Mouse (Mus musculus) embryonic facial prominence, embryonic 15.5 days (tissue): Measurements from ENCODE around the gene Pkd1. TPM values are rescaled to one million over a fixed set of nuclear protein-coding genes. Genes with fewer than 3 reads are reported as not detected.

Source experiments
- ATAC-seq: fragments of 200-750 bp; cut with Nextera tagmentation; 2 replicates; pipeline ENCODE4 v1.8.0; 2017; ENCODE audit warnings: low read depth, moderate TSS enrichment; ENCODE audit not compliant: insufficient number of reproducible peaks, low FRiP score, low TSS enrichment
- H3K27ac ChIP-seq: fragments of 300-500 bp; sonication (generic); replicated peaks from 2 replicates; pipeline ENCODE4 v1.5.1; 2015; ENCODE audit warnings: mild to moderate bottlenecking, inconsistent platforms
- H3K27me3 ChIP-seq: fragments of 300-500 bp; sonication (generic); 2 replicates; pipeline ENCODE4 v1.6.1; 2015; ENCODE audit warnings: inconsistent platforms
- H3K36me3 ChIP-seq: fragments of 300-500 bp; sonication (generic); 2 replicates; pipeline ENCODE4 v1.6.1; 2015; ENCODE audit warnings: mild to moderate bottlenecking, inconsistent platforms
- H3K4me1 ChIP-seq: fragments of 300-500 bp; sonication (generic); 2 replicates; pipeline ENCODE4 v1.6.1; 2015; ENCODE audit warnings: inconsistent platforms
- H3K4me2 ChIP-seq: fragments of 300-500 bp; sonication (generic); replicated peaks from 2 replicates; pipeline ENCODE4 v1.6.1; 2015; ENCODE audit warnings: mild to moderate bottlenecking, inconsistent platforms
- H3K4me3 ChIP-seq: fragments of 300-500 bp; sonication (generic); replicated peaks from 2 replicates; pipeline ENCODE4 v1.5.1; 2015; ENCODE audit warnings: mild to moderate bottlenecking, inconsistent platforms
- H3K9ac ChIP-seq: fragments of 300-500 bp; sonication (generic); 2 replicates; pipeline ENCODE4 v1.6.1; 2015; ENCODE audit warnings: inconsistent platforms
- H3K9me3 ChIP-seq: fragments of 300-500 bp; sonication (generic); replicated peaks from 2 replicates; pipeline ENCODE4 v1.6.1; 2016; ENCODE audit warnings: inconsistent platforms
- WGBS: fragments of 180-500 bp; shearing (Covaris S2); methylation state at CpG from one replicate; pipeline ENCODE4 v1.1.7; 2015; 5-methylcytosine and 5-hydroxymethylcytosine counted together
- polyA plus RNA-seq: library from polyadenylated mRNA; unstranded; fragments of >200 nt; fragmentation: Nextera tagmentation; extraction: Ambion mirVana; gene quantifications from 2 replicates; pipeline ENCODE4 v1.2.1, GENCODE M21; 2015

Gene Pkd1
- polyA plus RNA-seq, 1 experiment from 2014 or later: 32.6 TPM

GRCm38 (mm10) chr17:24534160-24534718, 15.4 kb upstream of the Pkd1 start, which contains the start of gene Rab26:
Gene Rab26 (minus strand): TSS chr17:24534210.
- H3K9ac ChIP-seq: peak within 1 kb of the TSS; percentile 26; the same call in 1 of the 2 replicates
- no peak within 1 kb of the TSS for H3K27ac ChIP-seq
- H3K9me3 ChIP-seq: no peaks in the 10 kb centered on the region
- no peaks in the 10 kb centered on the region for H3K27me3 ChIP-seq
- ATAC-seq: no peak
- H3K4me1 ChIP-seq: peaks cover 43% of the 10 kb centered on the region
- 84% methylated on average over 8 of the region's 8 CpGs for WGBS
- H3K4me2 ChIP-seq: peak within 1 kb of the TSS; percentile 74
- peak within 1 kb of the TSS; percentile 44 for H3K4me3 ChIP-seq
- H3K36me3 ChIP-seq: peaks cover 8% of the 10 kb centered on the region; the same call in 1 of the 2 replicates

DNA sequence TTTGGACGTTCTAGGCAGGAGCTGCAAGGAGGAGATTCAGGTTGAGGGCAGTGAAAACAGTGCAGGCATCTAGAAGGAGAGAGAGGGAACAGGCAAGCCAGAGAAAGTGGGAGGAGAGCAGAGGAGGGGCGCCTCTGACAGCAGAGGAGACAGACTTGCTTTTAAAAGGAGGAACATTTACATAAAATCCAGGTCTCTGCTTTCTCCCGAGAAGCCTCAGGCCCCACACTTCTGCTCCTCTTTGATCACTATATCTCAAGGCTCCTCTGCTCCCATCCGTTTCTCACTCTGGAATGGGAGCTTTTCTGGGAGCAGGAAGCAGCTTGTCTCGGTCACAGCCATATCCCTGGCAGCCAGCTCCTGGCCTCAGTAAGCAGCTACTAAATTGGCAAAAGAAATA, 14.3 kb upstream of the Pkd1 start:
- Histone ChIP-seq H3K4me3 (no peak overlapping the region), H3K27ac (no peak overlapping the region), H3K4me2 (no peak overlapping the region), H3K9me3 (no peaks in the 10 kb centered on the region), H3K4me1 (peaks cover 33% of the 10 kb centered on the region), H3K27me3 (no peaks in the 10 kb centered on the region), H3K9ac (no peak overlapping the region), H3K36me3 (no peaks in the 10 kb centered on the region)
- ATAC-seq: no peak
- 40% methylated on average over 5 of the region's 5 CpGs for WGBS

DNA sequence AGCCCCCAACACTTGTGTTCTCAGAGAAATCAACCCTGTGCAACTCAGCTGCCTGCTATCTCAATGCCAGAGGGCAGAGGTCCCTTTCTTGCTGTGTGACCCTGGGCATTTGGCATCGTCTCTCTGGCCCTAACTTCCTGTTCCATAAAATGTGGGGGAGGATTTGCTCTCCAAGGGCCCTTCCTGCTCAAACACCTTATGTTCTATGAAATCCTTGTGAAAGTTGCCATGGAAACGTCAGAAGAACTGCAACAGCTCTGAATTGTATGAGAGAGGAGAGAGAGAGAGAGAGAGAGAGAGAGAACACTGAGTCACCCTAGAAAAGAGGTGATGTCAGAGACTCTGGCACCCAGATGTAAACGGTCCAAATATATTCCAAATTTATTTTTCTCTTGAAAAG, 12.1 kb upstream of the Pkd1 start:
- no peak for ATAC-seq
- Histone ChIP-seq H3K27ac (no peak overlapping the region), H3K4me2 (no peak overlapping the region), H3K9ac (no peak overlapping the region), H3K27me3 (no peaks in the 10 kb centered on the region), H3K4me1 (peaks cover 13% of the 10 kb centered on the region), H3K4me3 (no peak overlapping the region), H3K9me3 (no peaks in the 10 kb centered on the region), H3K36me3 (no peaks in the 10 kb centered on the region)
- WGBS: 35% methylated on average over 3 of the region's 3 CpGs

DNA sequence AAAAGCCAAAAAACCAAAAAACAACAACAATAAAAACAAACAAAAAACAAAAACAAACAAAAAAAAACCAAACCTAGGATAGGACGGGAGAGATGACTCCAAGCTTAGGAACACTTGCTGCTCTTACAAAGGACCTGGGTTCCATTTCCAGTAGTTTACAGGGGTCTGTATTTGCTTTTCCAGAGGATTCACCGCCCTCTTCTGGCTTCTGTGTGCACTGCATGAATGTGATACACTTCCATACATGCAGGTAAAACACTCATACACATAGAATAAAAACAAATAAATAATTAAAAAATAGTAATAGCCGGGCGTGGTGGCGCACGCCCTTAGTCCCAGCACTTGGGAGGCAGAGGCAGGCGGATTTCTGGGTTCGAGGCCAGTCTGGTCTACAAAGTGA, 10.7 kb upstream of the Pkd1 start:
- Histone ChIP-seq H3K4me2 (no peak overlapping the region), H3K4me3 (no peak overlapping the region), H3K27me3 (no peaks in the 10 kb centered on the region), H3K9ac (no peak overlapping the region), H3K4me1 (no peaks in the 10 kb centered on the region), H3K36me3 (no peaks in the 10 kb centered on the region), H3K27ac (no peak overlapping the region), H3K9me3 (no peaks in the 10 kb centered on the region)
- WGBS: 65% methylated on average over 8 of the region's 8 CpGs
- no peak for ATAC-seq

DNA sequence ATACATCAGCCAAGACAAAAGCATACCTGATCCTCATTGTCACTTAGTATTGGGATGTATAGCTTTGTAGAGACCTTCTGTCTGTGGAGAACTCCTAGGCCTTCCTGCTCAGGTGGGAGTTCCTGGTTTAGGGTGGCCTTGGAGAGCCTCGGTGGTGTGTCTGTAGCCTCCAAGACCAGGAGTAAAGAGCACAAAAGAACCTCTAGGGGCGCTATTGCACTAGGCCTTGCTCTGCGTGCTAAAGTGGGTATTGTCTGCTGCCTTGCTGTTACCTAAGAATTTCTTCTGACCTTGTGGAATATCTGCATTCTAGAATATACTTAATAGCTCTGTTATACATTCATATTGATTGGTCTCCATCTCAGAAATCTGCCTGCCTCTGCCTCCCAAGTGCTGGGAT, 9.3 kb upstream of the Pkd1 start:
- Histone ChIP-seq H3K4me3 (no peak overlapping the region), H3K4me1 (no peaks in the 10 kb centered on the region), H3K36me3 (no peaks in the 10 kb centered on the region), H3K4me2 (no peak overlapping the region), H3K27me3 (0 out of 2 replicates have a peak, but pooled peaks cover 4% of the 10 kb centered on the region), H3K27ac (no peak overlapping the region), H3K9me3 (no peaks in the 10 kb centered on the region), H3K9ac (no peak overlapping the region)
- ATAC-seq: no peak
- WGBS: 8% methylated on average over 3 of the region's 3 CpGs

DNA sequence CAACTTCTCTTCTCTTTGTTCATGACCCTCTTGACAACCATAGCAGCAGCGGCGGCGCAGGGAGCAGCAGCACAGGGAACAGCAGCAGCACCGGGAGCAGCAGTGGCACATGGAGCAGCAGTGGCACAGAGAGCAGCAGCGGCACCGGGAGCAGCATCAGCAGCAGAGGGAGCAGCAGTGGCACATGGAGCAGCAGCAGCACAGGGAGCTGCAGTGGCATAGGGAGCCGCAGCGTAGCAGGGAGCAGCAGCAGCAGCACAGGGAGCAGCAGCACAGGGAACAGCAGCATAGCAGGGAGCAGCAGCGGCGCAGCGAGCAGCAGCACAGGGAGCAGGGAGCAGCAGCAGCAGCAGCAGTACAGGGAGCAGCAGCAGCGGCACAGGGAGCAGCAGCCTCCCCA, 5.0 kb upstream of the Pkd1 start:
- no peaks in the 10 kb centered on the region for H3K9me3 ChIP-seq
- H3K9ac ChIP-seq: no peak overlapping the region
- peak overlapping the region; percentile 24 for H3K4me2 ChIP-seq
- no peaks in the 10 kb centered on the region for H3K36me3 ChIP-seq
- 9% methylated on average over 12 of the region's 12 CpGs for WGBS
- ATAC-seq: no peak
- H3K27me3 ChIP-seq: peaks cover 4% of the 10 kb centered on the region; the same call in 1 of the 2 replicates
- no peak overlapping the region for H3K4me3 ChIP-seq
- no peak overlapping the region for H3K27ac ChIP-seq
- H3K4me1 ChIP-seq: peaks cover 10% of the 10 kb centered on the region

DNA sequence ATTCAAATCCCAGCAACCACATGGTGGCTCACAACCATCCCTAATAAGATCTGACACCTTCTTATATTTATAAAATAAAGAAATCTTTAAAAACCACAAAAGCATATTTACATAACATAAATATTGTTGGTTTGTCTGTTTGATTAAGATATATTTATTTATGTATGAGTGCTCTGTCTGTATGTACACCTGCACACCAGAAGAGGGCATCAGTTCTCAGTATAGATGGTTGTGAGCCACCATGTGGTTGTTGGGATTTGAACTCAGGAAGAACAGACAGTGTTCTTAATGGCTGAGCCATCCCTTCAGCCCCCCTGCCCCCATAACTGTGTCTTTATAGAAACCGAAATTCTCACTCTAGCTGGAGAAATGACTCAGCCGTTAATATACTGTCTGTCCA, 4.4 kb upstream of the Pkd1 start:
- Histone ChIP-seq H3K4me2 (no peak overlapping the region), H3K36me3 (no peaks in the 10 kb centered on the region), H3K4me3 (no peak overlapping the region), H3K4me1 (peaks cover 10% of the 10 kb centered on the region), H3K27ac (no peak overlapping the region), H3K9ac (no peak overlapping the region), H3K9me3 (no peaks in the 10 kb centered on the region), H3K27me3 (peaks cover 4% of the 10 kb centered on the region; the same call in 1 of the 2 replicates)
- no peak for ATAC-seq
- WGBS: 78% methylated on average over 2 of the region's 2 CpGs

- ATAC-seq: no peak
Measured at GRCm38 (mm10) chr17:24546234-24546633, 3.4 kb upstream of the Pkd1 start.

DNA sequence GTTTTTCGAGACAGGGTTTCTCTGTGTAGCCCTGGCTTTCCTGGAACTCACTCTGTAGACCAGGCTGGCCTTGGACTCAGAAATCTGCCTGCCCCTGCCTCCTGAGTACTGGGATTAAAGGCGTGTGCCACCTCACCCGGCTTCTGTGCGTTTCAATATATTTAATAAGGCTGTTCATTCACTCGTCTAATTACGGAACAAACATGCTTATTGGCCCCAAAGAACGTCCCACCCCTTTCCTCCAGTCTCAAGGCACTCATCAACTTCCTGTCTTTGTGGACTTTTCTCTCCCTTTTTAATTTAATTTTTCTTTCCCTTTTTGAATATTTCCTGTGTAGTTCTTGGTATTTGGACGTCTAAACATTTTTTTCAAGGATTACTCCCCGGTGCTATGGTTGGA, 1.2 kb upstream of the Pkd1 start:
- Histone ChIP-seq H3K4me1 (peaks cover 31% of the 10 kb centered on the region), H3K4me2 (peak overlapping the region; percentile 66), H3K4me3 (peak overlapping the region; percentile 74), H3K27ac (peak overlapping the region; percentile 92; the same call in 1 of the 2 replicates), H3K9me3 (no peaks in the 10 kb centered on the region), H3K9ac (no peak overlapping the region), H3K27me3 (peaks cover 4% of the 10 kb centered on the region; the same call in 1 of the 2 replicates), H3K36me3 (no peaks in the 10 kb centered on the region)
- WGBS: 26% methylated on average over 9 of the region's 9 CpGs
- ATAC-seq: no peak

More at GRCm38 (mm10) chr17:24546234-24546633, 3.4 kb upstream of the Pkd1 start:
- no peak overlapping the region for H3K27ac ChIP-seq
- H3K9ac ChIP-seq: no peak overlapping the region
- H3K9me3 ChIP-seq: no peaks in the 10 kb centered on the region
- H3K27me3 ChIP-seq: peaks cover 4% of the 10 kb centered on the region; the same call in 1 of the 2 replicates
- H3K36me3 ChIP-seq: no peaks in the 10 kb centered on the region
- H3K4me3 ChIP-seq: no peak overlapping the region
- 88% methylated on average over 3 of the region's 3 CpGs for WGBS
- no peak overlapping the region for H3K4me2 ChIP-seq
- peaks cover 18% of the 10 kb centered on the region for H3K4me1 ChIP-seq

DNA sequence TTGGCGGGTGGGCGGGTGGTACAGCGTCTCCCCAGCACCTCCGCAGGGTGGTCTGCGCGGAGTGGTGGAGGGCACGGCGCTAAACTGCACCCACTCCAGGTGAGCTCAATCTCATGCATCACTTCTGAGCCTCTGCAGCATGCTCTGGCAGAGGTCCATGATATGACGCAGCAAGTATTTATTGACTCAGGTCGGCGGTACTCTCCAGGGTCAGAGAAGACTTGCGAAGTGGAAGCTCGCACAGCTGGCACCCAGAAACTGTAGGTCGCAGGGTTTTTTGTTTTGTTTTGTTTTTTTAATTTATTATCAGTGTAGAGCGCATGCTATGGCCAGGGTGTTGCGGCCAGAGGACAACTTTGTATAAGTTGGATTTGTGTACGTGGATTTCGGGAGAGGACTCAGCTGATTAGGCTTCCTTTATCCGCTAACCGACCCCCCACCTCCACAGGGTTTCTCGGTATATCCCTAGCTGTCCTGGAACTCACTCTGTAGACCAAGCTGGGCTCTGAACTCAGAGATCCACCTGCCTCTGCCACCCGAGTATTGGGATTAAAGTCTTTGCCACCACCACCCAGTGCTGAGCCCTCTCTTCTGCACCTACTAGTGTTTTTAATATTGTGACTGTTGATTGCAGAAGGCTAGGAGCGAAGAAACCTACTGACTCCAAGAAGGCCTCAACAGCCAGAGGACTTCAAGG, 565 bp upstream of the Pkd1 start:
- Histone ChIP-seq H3K27ac (peak overlapping the region; percentile 92), H3K36me3 (no peaks in the 10 kb centered on the region), H3K27me3 (peaks cover 4% of the 10 kb centered on the region; the same call in 1 of the 2 replicates), H3K4me1 (peaks cover 31% of the 10 kb centered on the region), H3K4me3 (peak overlapping the region; percentile 74), H3K4me2 (peak overlapping the region; percentile 66), H3K9ac (peak overlapping the region; percentile 26; the same call in 1 of the 2 replicates), H3K9me3 (no peaks in the 10 kb centered on the region)
- ATAC-seq: no peak
- 5% methylated on average over 23 of the region's 23 CpGs for WGBS

DNA sequence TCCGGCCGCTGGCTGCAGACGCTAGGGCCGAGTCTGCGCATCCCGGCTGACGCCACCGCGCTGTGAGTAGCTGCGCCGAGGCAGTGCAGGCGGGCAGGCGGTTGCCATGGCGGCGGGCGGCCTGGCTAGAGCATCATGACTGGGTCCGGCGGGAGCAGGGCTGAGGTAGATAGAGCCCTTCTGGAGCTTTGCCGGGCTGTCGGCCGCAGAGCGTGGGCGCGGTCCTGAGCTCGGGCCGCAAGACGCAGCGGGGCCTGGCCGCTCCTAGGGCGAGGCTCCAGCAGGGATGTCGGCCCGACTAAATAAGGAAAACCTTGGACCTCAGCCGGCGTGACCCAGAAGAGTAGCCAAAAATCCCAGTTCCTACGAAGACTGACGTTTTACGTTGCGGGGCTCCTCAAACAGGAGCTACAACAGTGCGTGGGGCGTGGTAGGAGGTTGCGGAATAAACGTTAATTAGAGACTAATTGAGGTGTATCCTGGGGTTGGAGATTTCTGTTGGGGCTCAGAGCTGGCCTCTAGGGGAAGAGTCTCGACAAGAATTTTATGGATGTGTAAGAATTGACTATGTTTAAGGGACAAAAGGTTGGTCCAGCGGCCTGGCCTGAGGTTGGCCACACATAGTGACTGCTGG, 899 bp downstream of the Pkd1 start:
- ATAC-seq: peak; percentile 76
- H3K36me3 ChIP-seq: no peaks in the 10 kb centered on the region
- H3K4me2 ChIP-seq: peak overlapping the region; percentile 66
- H3K4me3 ChIP-seq: peak overlapping the region; percentile 74
- peak overlapping the region; percentile 92 for H3K27ac ChIP-seq
- peaks cover 31% of the 10 kb centered on the region for H3K4me1 ChIP-seq
- no peaks in the 10 kb centered on the region; the same call in 1 of the 2 replicates for H3K27me3 ChIP-seq
- H3K9me3 ChIP-seq: no peaks in the 10 kb centered on the region
- peak overlapping the region; percentile 90 for H3K9ac ChIP-seq
- WGBS: under 1% methylated on average over 44 of the region's 44 CpGs
